Comparison of ENCODE assay signal across 10 mouse cellular contexts in the genomic region with DNA sequence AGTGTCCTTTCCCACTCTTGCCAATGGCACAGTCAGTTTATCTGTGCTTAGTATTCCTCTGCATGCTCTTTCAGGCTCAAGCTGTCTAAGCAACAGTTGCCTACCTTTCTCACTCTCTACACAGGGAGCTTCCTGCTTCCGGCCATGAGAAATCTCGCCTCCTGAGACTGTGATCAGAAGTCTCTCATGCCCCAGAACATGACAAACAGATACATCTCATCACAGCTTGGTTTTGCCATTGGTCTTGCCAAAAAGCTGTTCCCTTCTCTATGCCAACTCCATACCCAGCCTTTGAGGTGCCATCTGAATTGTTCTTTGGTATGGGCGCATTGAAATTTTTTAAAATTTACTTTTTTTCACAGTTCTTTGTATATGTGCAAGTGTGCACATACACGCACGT.
"Had no signal": no experiment of that assay in that cellular context is flagged by ENCODE, and none has a peak within 500 bp of the region (broad histone marks: within the 10 kb centered on the region; RNA-seq: fewer than 3 reads in every experiment).

No protein-coding gene starts in this region.

- DNase-seq: lung, adult 2 months; lung, postnatal 14 days; lung, postnatal 36 days; right cerebral cortex, postnatal 14 days; thymus, adult 2 months; thymus, postnatal 25 days; thymus, postnatal 4 days had no signal

- ATAC-seq: lung, postnatal 0 days; midbrain, embryonic 13.5 days; midbrain, embryonic 15.5 days had no signal
